Mouse (Mus musculus): ENCODE data around the gene Hk2. TPM values are rescaled to one million over a fixed set of nuclear protein-coding genes. Genes with fewer than 3 reads are reported as not detected.

The Hk2 gene
- 2.6 TPM for polyA plus RNA-seq (2017; shearing (Covaris generic))

GRCm38 (mm10) chr6:82774321-82774764 lies at the start of gene Hk2:
TSS of gene Hk2 (minus strand) at chr6:82774454.

GRCm38 (mm10) chr6:82705221-82705620 lies 69.0 kb downstream of the Hk2 start, which contains the start of gene Pole4:
TSS of gene Pole4 (minus strand) at chr6:82705365.

Other genes starting within 250 kb of the Hk2 start
- gene Pole4, start 69.1 kb downstream of the Hk2 start, polyA plus RNA-seq (2017; shearing (Covaris generic)) = 181 TPM
- 5.4 TPM for gene Sema4f, start 165.3 kb upstream of the Hk2 start, polyA plus RNA-seq (2017; shearing (Covaris generic))
- gene M1ap, start 172.4 kb upstream of the Hk2 start, polyA plus RNA-seq (2017; shearing (Covaris generic)) = 1.6 TPM